Mouse (Mus musculus): ENCODE results near the gene Pigyl. TPM values are rescaled to one million over a fixed set of nuclear protein-coding genes. Genes with fewer than 3 reads are reported as not detected.
"Not testable (repeated sequence)": the region's sequence is repeated elsewhere in the genome, so short reads cannot be mapped to it uniquely, and the experiment has no call there.

Pigyl gene
- polyA plus RNA-seq, 1 experiment: 150 TPM

DNA sequence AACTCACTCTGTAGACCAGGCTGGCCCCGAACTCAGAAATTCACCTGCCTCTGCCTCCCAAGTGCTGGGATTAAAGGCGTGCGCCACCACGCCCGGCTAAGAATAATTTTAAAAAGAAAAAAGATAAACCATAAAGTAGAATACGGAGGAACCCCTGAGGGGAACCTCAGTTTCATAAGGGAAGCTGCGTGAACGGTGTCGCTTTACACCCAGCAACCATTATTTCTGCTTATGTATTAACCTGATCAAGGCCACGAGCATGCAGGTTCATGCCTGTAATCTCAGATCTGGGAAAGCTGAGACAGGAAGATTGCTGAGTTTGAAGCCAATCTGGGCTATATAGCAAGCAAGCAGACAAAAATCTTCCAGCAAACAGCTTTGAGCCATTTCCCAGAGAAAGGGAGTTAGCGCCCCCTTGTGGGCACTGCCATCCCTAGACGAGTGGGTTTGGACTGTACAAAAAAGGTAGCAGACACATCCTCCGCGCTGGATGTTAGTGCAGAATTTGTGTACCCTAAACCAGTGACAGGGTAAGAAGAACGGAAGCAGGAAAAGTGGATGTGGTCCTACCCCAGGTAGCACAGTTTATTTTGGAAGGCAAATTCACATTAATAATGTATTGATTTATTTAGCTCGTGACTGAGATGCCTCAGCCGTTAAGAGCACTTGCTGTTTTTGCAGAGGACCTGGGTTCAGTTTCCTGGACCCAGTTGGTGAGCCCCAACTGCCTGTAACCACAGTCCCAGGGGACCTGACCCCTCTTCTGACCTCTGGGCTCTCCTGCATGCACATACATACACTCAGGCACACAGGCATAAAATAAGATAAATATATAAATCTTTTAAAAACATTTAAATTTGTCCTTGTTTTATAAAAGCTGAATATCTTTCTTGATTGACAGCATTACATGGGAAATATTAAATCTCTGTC, 13.3 kb upstream of the Pigyl start:
- 49% methylated on average over 17 of the region's 17 CpGs for WGBS
- peak; percentile 92 for TF ChIP-seq CTCF (IDR thresholded peaks at IDR 0.05; ENCODE audit: borderline replicate concordance, insufficient read depth, low read depth, low read length)
- TF ChIP-seq POLR2A (IDR thresholded peaks at IDR 0.05; ENCODE audit: borderline replicate concordance, insufficient read depth, low read length): no peak
- H3K4me3 ChIP-seq (replicated peaks; ENCODE audit: insufficient read depth, low read depth, low read length): no peak overlapping the region

DNA sequence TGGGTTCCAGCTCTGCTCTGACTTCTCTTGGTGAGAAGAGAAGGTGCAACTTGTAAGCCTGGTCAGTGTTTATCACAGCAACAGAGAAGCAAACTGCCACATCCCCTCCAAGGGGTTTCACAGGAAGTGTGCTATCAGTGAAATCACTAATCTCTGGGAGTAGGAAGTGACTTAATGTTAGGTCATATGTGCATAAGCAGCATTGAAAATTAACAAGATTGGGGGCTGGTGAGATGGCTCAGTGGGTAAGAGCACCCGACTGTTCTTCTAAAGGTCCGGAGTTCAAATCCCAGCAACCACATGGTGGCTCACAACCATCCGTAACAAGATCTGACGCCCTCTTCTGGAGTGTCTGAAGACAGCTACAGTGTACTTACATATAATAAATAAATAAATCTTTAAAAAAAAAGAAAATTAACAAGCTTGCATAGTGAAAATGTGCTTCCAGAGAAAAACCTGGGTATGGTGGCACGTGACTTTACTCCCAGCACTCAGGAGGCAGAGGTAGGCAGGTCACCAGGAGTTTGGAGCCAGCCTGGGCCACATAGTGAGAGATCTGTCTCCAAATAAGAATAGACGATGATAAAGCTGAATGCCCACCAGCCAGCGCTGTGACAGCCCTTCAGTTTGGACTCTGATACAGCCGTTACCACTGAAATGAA, 12.2 kb upstream of the Pigyl start:
- Histone ChIP-seq H3K4me3 (replicated peaks; ENCODE audit: insufficient read depth, low read depth, low read length) (no peak overlapping the region), H3K27me3 (ENCODE audit: control insufficient read depth, insufficient read depth, low read length) (no peaks in the 10 kb centered on the region), H3K4me1 (ENCODE audit: control insufficient read depth, insufficient read depth, low read length) (no peaks in the 10 kb centered on the region), H3K27ac (ENCODE audit: insufficient read depth, low read length) (no peak overlapping the region)
- no peak for TF ChIP-seq CTCF (IDR thresholded peaks at IDR 0.05; ENCODE audit: borderline replicate concordance, insufficient read depth, low read depth, low read length)
- TF ChIP-seq POLR2A (IDR thresholded peaks at IDR 0.05; ENCODE audit: borderline replicate concordance, insufficient read depth, low read length): no peak
- 83% methylated on average over 8 of the region's 8 CpGs for WGBS
- no peak for DNase-seq

More for the DNA sequence above, 13.3 kb upstream of the Pigyl start:
- Histone ChIP-seq H3K27me3 (ENCODE audit: control insufficient read depth, insufficient read depth, low read length) (no peaks in the 10 kb centered on the region), H3K27ac (ENCODE audit: insufficient read depth, low read length) (no peak overlapping the region), H3K4me1 (ENCODE audit: control insufficient read depth, insufficient read depth, low read length) (no peaks in the 10 kb centered on the region)
- peak; percentile 84 to 92 for DNase-seq

DNA sequence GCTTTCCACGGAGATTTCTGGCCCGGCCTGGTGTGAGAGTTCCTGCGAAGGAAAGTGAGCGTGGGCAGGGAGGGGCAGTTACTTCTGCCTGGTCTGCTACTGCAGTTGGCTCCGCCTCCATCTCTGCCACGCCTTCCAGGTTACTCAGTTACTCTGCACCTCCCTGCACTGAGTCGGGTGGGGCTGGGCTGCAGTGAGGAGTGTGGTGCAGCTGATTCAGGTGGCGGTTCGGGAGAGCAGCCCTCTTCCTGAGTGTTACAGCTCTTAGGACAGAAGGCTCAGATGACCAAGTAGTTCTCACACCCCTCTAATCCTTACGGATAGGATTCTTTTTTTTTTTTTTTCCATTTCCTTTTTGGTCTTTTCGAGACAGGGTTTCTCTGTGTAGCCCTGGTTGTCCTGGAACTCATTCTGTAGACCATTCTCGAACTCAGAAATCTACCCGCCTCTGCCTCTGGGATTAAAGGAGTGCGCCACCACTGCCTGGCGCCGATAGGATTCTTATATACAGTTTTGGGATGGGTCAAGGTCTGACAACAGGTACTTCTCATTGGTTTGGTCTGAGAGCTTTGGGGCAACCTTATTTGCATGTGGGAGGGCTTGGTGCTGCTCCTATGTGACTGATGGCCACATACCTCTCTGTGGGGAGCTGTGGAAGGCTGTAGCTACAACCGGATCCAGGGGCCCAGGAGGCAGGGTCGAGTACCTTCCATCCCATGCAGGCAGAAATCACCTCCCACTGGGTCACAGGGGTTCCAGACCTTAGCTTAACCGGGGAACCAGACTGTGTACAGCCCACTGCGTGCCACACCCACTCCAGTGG, 7.0 kb upstream of the Pigyl start:
- 77% methylated on average over 20 of the region's 20 CpGs for WGBS
- Histone ChIP-seq H3K27ac (ENCODE audit: insufficient read depth, low read length) (no peak overlapping the region), H3K27me3 (ENCODE audit: control insufficient read depth, insufficient read depth, low read length) (no peaks in the 10 kb centered on the region), H3K4me1 (ENCODE audit: control insufficient read depth, insufficient read depth, low read length) (no peaks in the 10 kb centered on the region), H3K4me3 (replicated peaks; ENCODE audit: insufficient read depth, low read depth, low read length) (no peak overlapping the region)
- TF ChIP-seq POLR2A (IDR thresholded peaks at IDR 0.05; ENCODE audit: borderline replicate concordance, insufficient read depth, low read length) (no peak), CTCF (IDR thresholded peaks at IDR 0.05; ENCODE audit: borderline replicate concordance, insufficient read depth, low read depth, low read length) (no peak)
- DNase-seq: no peak

DNA sequence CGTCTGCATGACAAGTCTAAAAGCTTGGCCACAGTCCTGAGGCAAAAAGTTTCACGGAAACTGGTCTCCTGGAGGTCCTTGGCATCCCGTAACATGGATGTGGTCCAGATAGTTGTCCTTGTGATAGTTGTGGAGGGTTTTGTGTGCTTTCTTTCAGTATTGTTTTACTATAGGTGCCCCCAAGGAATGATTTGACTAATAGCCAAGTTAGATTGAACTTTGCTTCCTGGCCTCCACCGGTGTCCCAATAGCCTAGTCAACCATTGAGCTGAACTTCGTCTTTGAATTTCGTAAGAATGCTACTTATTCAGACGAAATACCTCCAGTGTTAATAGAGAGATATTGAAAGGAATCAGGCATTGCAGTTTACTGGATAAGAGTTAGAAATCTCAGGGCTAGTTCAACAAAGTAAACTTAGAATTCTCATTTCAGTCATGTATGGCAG, 6.4 kb upstream of the Pigyl start:
- not testable (repeated sequence) for H3K27ac ChIP-seq (ENCODE audit: insufficient read depth, low read length); H3K27me3 ChIP-seq (ENCODE audit: control insufficient read depth, insufficient read depth, low read length); H3K4me3 ChIP-seq (replicated peaks; ENCODE audit: insufficient read depth, low read depth, low read length); DNase-seq; H3K4me1 ChIP-seq (ENCODE audit: control insufficient read depth, insufficient read depth, low read length)
- 77% methylated on average over 7 of the region's 7 CpGs for WGBS

DNA sequence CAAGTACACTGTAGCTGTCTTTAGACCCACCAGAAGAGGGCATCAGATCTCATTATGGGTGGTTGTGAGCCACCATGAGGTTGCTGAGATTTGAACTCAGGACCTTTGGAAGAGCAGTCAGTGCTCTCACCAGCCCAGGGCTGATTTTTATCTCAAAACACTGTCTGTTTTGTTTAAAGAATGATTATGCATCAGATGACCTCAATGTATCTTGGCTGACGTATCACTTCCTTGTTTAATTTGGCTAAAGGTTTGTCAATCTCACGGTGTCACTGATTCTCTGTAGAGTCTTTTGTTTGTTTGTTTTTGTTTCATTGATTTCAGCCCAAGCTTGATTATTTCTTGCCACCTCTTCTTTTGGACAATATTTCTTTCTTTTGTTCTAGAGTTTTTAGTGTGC, 5.7 kb upstream of the Pigyl start:
- WGBS: 78% methylated on average over 2 of the region's 2 CpGs
- H3K4me1 ChIP-seq (ENCODE audit: control insufficient read depth, insufficient read depth, low read length): 0 out of 2 replicates have a peak, but pooled peaks cover 2% of the 10 kb centered on the region
- no peak overlapping the region for H3K4me3 ChIP-seq (replicated peaks; ENCODE audit: insufficient read depth, low read depth, low read length)
- DNase-seq: no peak
- no peak overlapping the region for H3K27ac ChIP-seq (ENCODE audit: insufficient read depth, low read length)
- no peak for TF ChIP-seq POLR2A (IDR thresholded peaks at IDR 0.05; ENCODE audit: borderline replicate concordance, insufficient read depth, low read length)
- no peaks in the 10 kb centered on the region for H3K27me3 ChIP-seq (ENCODE audit: control insufficient read depth, insufficient read depth, low read length)

DNA sequence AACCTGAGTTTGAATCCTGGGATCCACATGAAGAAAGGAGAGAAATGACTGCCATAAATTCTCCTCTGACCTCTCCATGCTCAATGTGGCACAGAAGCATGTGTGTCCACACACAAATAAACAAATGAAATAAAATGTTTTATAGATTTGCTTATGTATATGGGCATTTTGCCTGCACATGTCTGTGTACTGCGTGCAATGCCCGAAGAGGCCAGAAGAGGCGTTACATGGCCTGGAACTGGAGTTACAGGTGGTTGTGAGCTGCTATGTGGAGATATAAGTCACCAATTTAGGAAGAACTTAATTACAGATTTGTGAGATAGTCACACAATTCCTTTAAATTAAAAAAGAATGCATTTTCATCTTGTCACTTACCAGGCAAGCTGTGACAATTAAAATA, 2.8 kb upstream of the Pigyl start:
- H3K4me3 ChIP-seq (replicated peaks; ENCODE audit: insufficient read depth, low read depth, low read length): no peak overlapping the region
- 84% methylated on average over 3 of the region's 3 CpGs for WGBS
- TF ChIP-seq POLR2A (IDR thresholded peaks at IDR 0.05; ENCODE audit: borderline replicate concordance, insufficient read depth, low read length) (no peak), CTCF (IDR thresholded peaks at IDR 0.05; ENCODE audit: borderline replicate concordance, insufficient read depth, low read depth, low read length) (no peak)
- H3K4me1 ChIP-seq (ENCODE audit: control insufficient read depth, insufficient read depth, low read length): peaks cover 2% of the 10 kb centered on the region; the same call in 1 of the 2 replicates
- no peak overlapping the region for H3K27ac ChIP-seq (ENCODE audit: insufficient read depth, low read length)
- H3K27me3 ChIP-seq (ENCODE audit: control insufficient read depth, insufficient read depth, low read length): no peaks in the 10 kb centered on the region
- no peak for DNase-seq

DNA sequence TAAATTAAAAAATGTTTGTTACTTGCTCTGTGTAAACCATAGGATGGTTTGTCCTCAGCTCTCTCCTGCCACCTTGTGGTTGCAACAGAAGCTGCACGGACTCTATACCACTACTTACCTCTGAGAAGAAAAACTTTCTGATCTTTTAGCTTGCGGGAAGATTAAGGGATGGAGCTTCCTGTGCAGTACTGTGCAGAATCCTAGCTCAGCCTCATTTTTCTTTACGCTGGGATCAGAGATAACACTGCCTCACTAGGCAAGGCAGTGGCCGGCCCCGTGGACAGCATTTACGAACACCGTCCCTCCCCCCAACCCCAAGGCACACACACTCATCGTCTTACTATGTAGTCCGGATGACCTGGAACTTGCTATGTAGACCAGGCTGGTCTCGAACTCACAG, 1.0 kb upstream of the Pigyl start:
- DNase-seq: peak; percentile 68 to 69
- 11% methylated on average over 10 of the region's 10 CpGs for WGBS
- no peak for TF ChIP-seq POLR2A (IDR thresholded peaks at IDR 0.05; ENCODE audit: borderline replicate concordance, insufficient read depth, low read length)
- peak; percentile 72 for TF ChIP-seq CTCF (IDR thresholded peaks at IDR 0.05; ENCODE audit: borderline replicate concordance, insufficient read depth, low read depth, low read length)

More for the DNA sequence above, 1.0 kb upstream of the Pigyl start:
- Histone ChIP-seq H3K27me3 (ENCODE audit: control insufficient read depth, insufficient read depth, low read length) (no peaks in the 10 kb centered on the region), H3K4me3 (replicated peaks; ENCODE audit: insufficient read depth, low read depth, low read length) (no peak overlapping the region), H3K27ac (ENCODE audit: insufficient read depth, low read length) (no peak overlapping the region), H3K4me1 (ENCODE audit: control insufficient read depth, insufficient read depth, low read length) (peaks cover 2% of the 10 kb centered on the region; the same call in 1 of the 2 replicates)

Data from cerebellum, adult 2 months (tissue).